Mouse (Mus musculus): ENCODE data around the gene Mdm2.

DNA sequence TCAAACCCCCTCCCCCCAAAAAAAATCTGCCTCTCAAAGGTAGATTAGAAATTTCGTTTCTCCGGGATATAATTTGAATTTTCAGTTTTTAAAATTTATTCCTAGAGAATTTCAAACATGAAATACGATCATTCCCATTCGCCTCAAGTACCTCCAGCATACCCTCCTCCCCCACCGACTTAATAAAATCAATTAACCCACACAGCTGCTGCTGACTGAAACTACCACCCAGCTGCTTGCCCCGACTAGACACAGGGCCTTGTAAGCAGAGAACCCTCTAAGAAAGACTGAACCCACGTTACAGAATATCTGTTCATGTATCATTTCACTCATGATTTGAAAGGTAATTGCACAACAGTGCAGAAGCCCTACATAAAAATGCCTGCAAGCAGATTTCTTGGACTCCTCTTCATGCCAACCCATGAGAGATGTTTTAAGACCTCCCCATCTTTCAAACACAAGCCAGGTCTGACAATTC is 65.0 kb downstream of the Mdm2 start:
- TF ChIP-seq CTCF (IDR thresholded peaks at IDR 0.05; ENCODE audit: low read depth) (no peak), EP300 (IDR thresholded peaks at IDR 0.05; ENCODE audit: low read depth) (no peak)
